Mouse (Mus musculus): ENCODE measurements around the gene Pip5kl1.

DNA sequence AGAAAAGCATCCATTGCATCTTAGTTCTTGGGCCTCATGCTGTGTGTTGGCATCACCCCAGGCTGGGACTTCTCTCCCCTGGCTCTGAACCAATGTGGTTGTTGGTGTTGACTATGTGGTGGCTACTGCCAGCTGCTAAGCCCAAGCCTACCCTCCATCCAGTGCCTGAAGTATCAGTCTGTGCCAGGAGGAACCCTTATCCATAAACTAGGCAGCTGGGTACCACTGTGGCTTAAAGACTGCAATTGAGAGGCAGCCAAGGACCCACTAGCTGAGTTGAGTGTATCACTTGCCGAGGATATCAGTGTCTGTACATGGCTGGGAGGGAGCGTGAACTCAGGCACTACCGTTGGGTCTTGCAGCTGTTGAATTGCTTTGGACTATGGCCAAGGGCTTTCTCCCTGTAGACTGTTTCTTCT, 31.6 kb upstream of the Pip5kl1 start:
- TF ChIP-seq CTCF (IDR thresholded peaks at IDR 0.05; ENCODE audit: low read depth) (no peak), EP300 (optimal IDR thresholded peaks at IDR 0.05) (no peak)
